Comparison of ENCODE assay signal across 8 mouse cellular contexts in the genomic region with DNA sequence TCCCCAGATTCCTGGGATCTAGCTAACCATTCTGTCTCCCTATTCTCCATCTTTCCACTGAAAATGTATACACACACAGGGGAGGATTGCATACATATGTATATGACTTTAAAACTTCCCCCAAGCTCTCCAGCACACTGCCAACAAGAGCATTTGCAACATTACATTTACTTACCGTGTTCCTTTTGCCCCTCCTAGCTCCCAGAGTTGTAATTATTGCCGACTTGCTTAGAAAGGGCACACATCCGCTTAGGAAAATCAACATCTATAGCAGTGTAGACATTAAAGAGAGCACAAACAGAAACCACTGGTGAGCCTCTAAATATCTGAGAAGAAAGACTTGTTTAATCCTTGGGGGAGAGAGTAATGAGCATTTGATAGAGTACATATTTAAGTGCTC. TPM values are rescaled to one million over a fixed set of nuclear protein-coding genes. Genes with fewer than 3 reads are reported as not detected.
DNase-seq lines count a peak whose midpoint lies in the region; ATAC-seq and TF ChIP-seq lines count a peak whose summit lies in the region.

No protein-coding gene starts in this region.

- ATAC-seq in hindbrain, embryonic 11.5 days (ENCODE audit: low FRiP score): no peak
- no peak for ATAC-seq in intestine, embryonic 14.5 days (replicated peaks; ENCODE audit: low FRiP score, low TSS enrichment, low read depth)
- no peak for ATAC-seq in midbrain, postnatal 0 days (ENCODE audit: low FRiP score)

- no peak for DNase-seq in hindbrain, embryonic 10.5 days (ENCODE audit: low spot score)
- no peak for DNase-seq in hindbrain, embryonic 11.5 days (ENCODE audit: low spot score)
- DNase-seq in embryonic facial prominence, embryonic 10.5 days (ENCODE audit: low spot score): no peak
- no peak for DNase-seq in intestine, embryonic 14.5 days (ENCODE audit: low spot score)
- DNase-seq in midbrain, postnatal 0 days (ENCODE audit: low spot score): no peak
- DNase-seq in frontal cortex, adult 2 months (ENCODE audit: extremely low spot score in 1 of 2, low spot score in 1 of 2): no peak
- no peak for DNase-seq in thymus, postnatal 4 days
- no peak for DNase-seq in urinary bladder, adult 2 months (ENCODE audit: low spot score)

- no peaks in the 10 kb centered on the region for H3K27me3 ChIP-seq in hindbrain, embryonic 10.5 days (ENCODE audit: insufficient read depth, poor library complexity, severe bottlenecking)
- H3K27me3 ChIP-seq in hindbrain, embryonic 11.5 days (ENCODE audit: control insufficient read depth, insufficient read depth, low read length): no peaks in the 10 kb centered on the region
- no peaks in the 10 kb centered on the region for H3K27me3 ChIP-seq in embryonic facial prominence, embryonic 10.5 days (replicated peaks; ENCODE audit: low read depth, poor library complexity, severe bottlenecking)
- no peaks in the 10 kb centered on the region for H3K27me3 ChIP-seq in intestine, embryonic 14.5 days (replicated peaks; ENCODE audit: control insufficient read depth, insufficient read depth, low read length)
- H3K27me3 ChIP-seq in midbrain, postnatal 0 days (ENCODE audit: insufficient read depth, low read length): no peaks in the 10 kb centered on the region

- no peaks in the 10 kb centered on the region for H3K9me3 ChIP-seq in hindbrain, embryonic 10.5 days
- no peaks in the 10 kb centered on the region for H3K9me3 ChIP-seq in hindbrain, embryonic 11.5 days (ENCODE audit: control insufficient read depth, low read length)
- no peaks in the 10 kb centered on the region for H3K9me3 ChIP-seq in embryonic facial prominence, embryonic 10.5 days
- no peaks in the 10 kb centered on the region for H3K9me3 ChIP-seq in intestine, embryonic 14.5 days (ENCODE audit: control insufficient read depth, low read length)
- H3K9me3 ChIP-seq in midbrain, postnatal 0 days (ENCODE audit: low read length): no peaks in the 10 kb centered on the region

- peak overlapping the region; percentile 82 for H3K4me3 ChIP-seq in hindbrain, embryonic 10.5 days
- no peak overlapping the region for H3K4me3 ChIP-seq in hindbrain, embryonic 11.5 days (ENCODE audit: low read depth, low read length)
- peak overlapping the region; percentile 87 for H3K4me3 ChIP-seq in embryonic facial prominence, embryonic 10.5 days
- peak overlapping the region; percentile 80 for H3K4me3 ChIP-seq in intestine, embryonic 14.5 days (ENCODE audit: low read depth, low read length)
- H3K4me3 ChIP-seq in midbrain, postnatal 0 days (ENCODE audit: low read depth, low read length): peak overlapping the region; percentile 86

- peaks cover 33% of the 10 kb centered on the region for H3K4me1 ChIP-seq in hindbrain, embryonic 10.5 days (replicated peaks)
- no peaks in the 10 kb centered on the region for H3K4me1 ChIP-seq in hindbrain, embryonic 11.5 days (replicated peaks; ENCODE audit: control insufficient read depth, insufficient read depth, low read length)
- peaks cover 39% of the 10 kb centered on the region for H3K4me1 ChIP-seq in embryonic facial prominence, embryonic 10.5 days
- H3K4me1 ChIP-seq in intestine, embryonic 14.5 days (replicated peaks; ENCODE audit: control insufficient read depth, insufficient read depth, low read length): peaks cover 16% of the 10 kb centered on the region
- H3K4me1 ChIP-seq in midbrain, postnatal 0 days (ENCODE audit: insufficient read depth, low read length): peaks cover 14% of the 10 kb centered on the region

- no peak overlapping the region for H3K4me2 ChIP-seq in hindbrain, embryonic 11.5 days (replicated peaks; ENCODE audit: low read depth, low read length)
- peak overlapping the region; percentile 65 for H3K4me2 ChIP-seq in intestine, embryonic 14.5 days (ENCODE audit: low read length)
- H3K4me2 ChIP-seq in midbrain, postnatal 0 days (ENCODE audit: low read depth, low read length, poor library complexity, severe bottlenecking): peak overlapping the region; percentile 74

- no peak for TF ChIP-seq CTCF in midbrain, postnatal 0 days (IDR thresholded peaks at IDR 0.05)

- peaks cover 21% of the 10 kb centered on the region for H3K36me3 ChIP-seq in hindbrain, embryonic 10.5 days
- 0 out of 2 replicates have a peak, but pooled peaks cover 3% of the 10 kb centered on the region for H3K36me3 ChIP-seq in hindbrain, embryonic 11.5 days (ENCODE audit: control insufficient read depth, insufficient read depth, low read length)
- H3K36me3 ChIP-seq in embryonic facial prominence, embryonic 10.5 days (replicated peaks): peaks cover 14% of the 10 kb centered on the region
- H3K36me3 ChIP-seq in intestine, embryonic 14.5 days (ENCODE audit: control insufficient read depth, insufficient read depth, low read length): peaks cover 5% of the 10 kb centered on the region; the same call in 1 of the 2 replicates
- H3K36me3 ChIP-seq in midbrain, postnatal 0 days (ENCODE audit: insufficient read depth, low read length): 0 out of 2 replicates have a peak, but pooled peaks cover 2% of the 10 kb centered on the region

- 83% methylated on average over 3 of the region's 3 CpGs for WGBS in hindbrain, embryonic 10.5 days
- 85% methylated on average over 3 of the region's 3 CpGs for WGBS in hindbrain, embryonic 11.5 days
- 75% methylated on average over 3 of the region's 3 CpGs for WGBS in embryonic facial prominence, embryonic 10.5 days
- 48% methylated on average over 3 of the region's 3 CpGs for WGBS in intestine, embryonic 14.5 days
- 55% methylated on average over 3 of the region's 3 CpGs for WGBS in midbrain, postnatal 0 days

- no peak overlapping the region for H3K9ac ChIP-seq in hindbrain, embryonic 11.5 days (ENCODE audit: low read depth, low read length)
- peak overlapping the region; percentile 95 for H3K9ac ChIP-seq in intestine, embryonic 14.5 days (ENCODE audit: low read length)
- H3K9ac ChIP-seq in midbrain, postnatal 0 days (replicated peaks; ENCODE audit: low read length, poor library complexity, severe bottlenecking): 0 out of 2 replicates have a peak overlapping the region, but pooled peaks have one; percentile 44

- no peak overlapping the region for H3K27ac ChIP-seq in hindbrain, embryonic 10.5 days
- H3K27ac ChIP-seq in hindbrain, embryonic 11.5 days (ENCODE audit: low read depth, low read length): no peak overlapping the region
- H3K27ac ChIP-seq in embryonic facial prominence, embryonic 10.5 days (replicated peaks): 0 out of 2 replicates have a peak overlapping the region, but pooled peaks have one; percentile 97
- H3K27ac ChIP-seq in intestine, embryonic 14.5 days (ENCODE audit: low read depth): no peak overlapping the region
- no peak overlapping the region for H3K27ac ChIP-seq in midbrain, postnatal 0 days (ENCODE audit: low read depth, low read length)

RNA-seq across cellular contexts. Expression of a gene that starts 1.2 kb away (rescaled TPM):
- polyA plus RNA-seq in hindbrain, embryonic 10.5 days (2016; fragmentation: Nextera tagmentation; extraction: Ambion mirVana): 19.9 and 22.9 TPM in 2 replicates
- 22.0 and 24.4 TPM in 2 replicates for polyA plus RNA-seq in hindbrain, embryonic 11.5 days (2014; fragmentation: Nextera tagmentation; extraction: Ambion mirVana)
- polyA plus RNA-seq in embryonic facial prominence, embryonic 10.5 days (2016; fragmentation: Nextera tagmentation; extraction: Ambion mirVana): 20.9 and 21.9 TPM in 2 replicates
- 17.7 and 21.2 TPM in 2 replicates for polyA plus RNA-seq in intestine, embryonic 14.5 days (2014; fragmentation: Nextera tagmentation; extraction: Ambion mirVana)
- 9.4 and 12.1 TPM in 2 replicates for total RNA-seq in midbrain, postnatal 0 days (2014; rRNA removed)
- 10.8 and 13.3 TPM in 2 replicates for polyA plus RNA-seq in midbrain, postnatal 0 days (2015; fragmentation: Nextera tagmentation; extraction: Ambion mirVana)
- polyA plus RNA-seq in frontal cortex, adult 2 months (2012; rRNA removed): 11.3 and 12.8 TPM in 2 replicates
- 20.3 and 26.7 TPM in 2 replicates for polyA plus RNA-seq in urinary bladder, adult 2 months (2012; rRNA removed)
